Mouse (Mus musculus) stomach, embryonic 15.5 days (tissue): ENCODE data around the gene Ffar4. TPM values are rescaled to one million over a fixed set of nuclear protein-coding genes. Genes with fewer than 3 reads are reported as not detected.

Experiments used
- ATAC-seq: fragments of 200-750 bp; cut with Nextera tagmentation; 2 replicates; pipeline ENCODE4 v1.8.0; 2017; ENCODE audit warnings: low read depth, moderate number of reproducible peaks, moderate TSS enrichment; ENCODE audit not compliant: insufficient read depth, low FRiP score
- H3K27ac ChIP-seq: fragments of 300-500 bp; sonication (generic); 2 replicates; pipeline ENCODE4 v1.5.1; 2015; ENCODE audit warnings: mild to moderate bottlenecking, inconsistent platforms
- H3K27me3 ChIP-seq: fragments of 300-500 bp; sonication (generic); replicated peaks from 2 replicates; pipeline ENCODE4 v1.6.1; 2015; ENCODE audit warnings: inconsistent platforms
- H3K36me3 ChIP-seq: fragments of 300-500 bp; sonication (generic); 2 replicates; pipeline ENCODE4 v1.6.1; 2015; ENCODE audit warnings: inconsistent platforms
- H3K4me1 ChIP-seq: fragments of 300-500 bp; sonication (generic); 2 replicates; pipeline ENCODE4 v1.6.1; 2015; ENCODE audit warnings: inconsistent platforms
- H3K4me2 ChIP-seq: fragments of 300-500 bp; sonication (generic); 2 replicates; pipeline ENCODE4 v1.6.1; 2015; ENCODE audit warnings: mild to moderate bottlenecking, inconsistent platforms
- H3K4me3 ChIP-seq: fragments of 300-500 bp; sonication (generic); replicated peaks from 2 replicates; pipeline ENCODE4 v1.5.1; 2015; ENCODE audit warnings: inconsistent platforms
- H3K9ac ChIP-seq: fragments of 300-500 bp; sonication (generic); 2 replicates; pipeline ENCODE4 v1.6.1; 2015; ENCODE audit warnings: inconsistent platforms
- H3K9me3 ChIP-seq: fragments of 300-500 bp; sonication (generic); 2 replicates; pipeline ENCODE4 v1.6.1; 2016; ENCODE audit warnings: inconsistent platforms
- WGBS: fragments of 180-500 bp; shearing (Covaris S2); methylation state at CpG from one replicate; pipeline ENCODE4 v1.1.7; 2015; 5-methylcytosine and 5-hydroxymethylcytosine counted together
- polyA plus RNA-seq: library from polyadenylated mRNA; unstranded; fragments of >200 nt; fragmentation: Nextera tagmentation; extraction: Ambion mirVana; gene quantifications from 2 replicates; pipeline ENCODE4 v1.2.1, GENCODE M21; 2015

Gene Ffar4
- 5.3 and 7.0 TPM in 2 replicates for polyA plus RNA-seq

- Histone ChIP-seq H3K4me1 (peaks cover 5% of the 10 kb centered on the region), H3K9me3 (no peaks in the 10 kb centered on the region), H3K27me3 (peaks cover 35% of the 10 kb centered on the region), H3K4me2 (peak within 1 kb of the TSS; percentile 65), H3K36me3 (no peaks in the 10 kb centered on the region), H3K4me3 (peak within 1 kb of the TSS; percentile 37), H3K27ac (no peak within 1 kb of the TSS), H3K9ac (no peak within 1 kb of the TSS)
- peak; percentile 48 for ATAC-seq
- under 1% methylated on average over 77 of the region's 77 CpGs for WGBS
These were observed at the start of gene Ffar4 for GRCm38 (mm10) chr19:38096858-38097758. Gene Ffar4, plus strand, starts transcription at chr19:38097071.

GRCm38 (mm10) chr19:38049686-38050085 lies 47.2 kb upstream of the Ffar4 start:
- no peaks in the 10 kb centered on the region for H3K9me3 ChIP-seq
- H3K27ac ChIP-seq = no peak overlapping the region
- peaks cover 5% of the 10 kb centered on the region; the same call in 1 of the 2 replicates for H3K4me1 ChIP-seq
- no peak overlapping the region for H3K4me3 ChIP-seq
- 92% methylated on average over 1 of the region's 1 CpGs for WGBS
- no peaks in the 10 kb centered on the region for H3K36me3 ChIP-seq
- H3K27me3 ChIP-seq = no peaks in the 10 kb centered on the region; the same call in 1 of the 2 replicates
- no peak overlapping the region for H3K9ac ChIP-seq
- ATAC-seq = no peak
- H3K4me2 ChIP-seq = no peak overlapping the region

- H3K36me3 ChIP-seq = no peaks in the 10 kb centered on the region
- peaks cover 10% of the 10 kb centered on the region; the same call in 1 of the 2 replicates for H3K4me1 ChIP-seq
- H3K4me3 ChIP-seq = peak overlapping the region; percentile 82
- no peak for ATAC-seq
- peak overlapping the region; percentile 55 for H3K27ac ChIP-seq
- 25% methylated on average over 8 of the region's 8 CpGs for WGBS
- no peaks in the 10 kb centered on the region for H3K9me3 ChIP-seq
- peak overlapping the region; percentile 73 for H3K4me2 ChIP-seq
- no peaks in the 10 kb centered on the region for H3K27me3 ChIP-seq
- H3K9ac ChIP-seq = no peak overlapping the region
These were observed 43.4 kb upstream of the Ffar4 start for GRCm38 (mm10) chr19:38053227-38054041.

GRCm38 (mm10) chr19:38054149-38054719 lies 42.6 kb upstream of the Ffar4 start:
- no peak overlapping the region for H3K9ac ChIP-seq
- peak; percentile 86 for ATAC-seq
- H3K4me1 ChIP-seq = peaks cover 10% of the 10 kb centered on the region; the same call in 1 of the 2 replicates
- no peaks in the 10 kb centered on the region for H3K36me3 ChIP-seq
- H3K4me2 ChIP-seq = peak overlapping the region; percentile 73
- peak overlapping the region; percentile 55 for H3K27ac ChIP-seq
- peak overlapping the region; percentile 82 for H3K4me3 ChIP-seq
- under 1% methylated on average over 23 of the region's 23 CpGs for WGBS
- no peaks in the 10 kb centered on the region for H3K9me3 ChIP-seq
- H3K27me3 ChIP-seq = no peaks in the 10 kb centered on the region

- Histone ChIP-seq H3K4me1 (peaks cover 10% of the 10 kb centered on the region; the same call in 1 of the 2 replicates), H3K36me3 (no peaks in the 10 kb centered on the region), H3K4me3 (peak within 1 kb of the TSS; percentile 82), H3K27me3 (no peaks in the 10 kb centered on the region), H3K9ac (peak within 1 kb of the TSS; percentile 51; the same call in 1 of the 2 replicates), H3K9me3 (no peaks in the 10 kb centered on the region), H3K27ac (peak within 1 kb of the TSS; percentile 59), H3K4me2 (peak within 1 kb of the TSS; percentile 73)
- under 1% methylated on average over 36 of the region's 36 CpGs for WGBS
- peak; percentile 93 for ATAC-seq
These were observed 42.1 kb upstream of the Ffar4 start, which contains the start of gene Cep55 for GRCm38 (mm10) chr19:38054720-38055192. Gene Cep55, plus strand, starts transcription at chr19:38055011.

- peaks cover 10% of the 10 kb centered on the region; the same call in 1 of the 2 replicates for H3K4me1 ChIP-seq
- no peaks in the 10 kb centered on the region for H3K9me3 ChIP-seq
- no peaks in the 10 kb centered on the region for H3K27me3 ChIP-seq
- H3K36me3 ChIP-seq = peaks cover 5% of the 10 kb centered on the region; the same call in 1 of the 2 replicates
- H3K4me3 ChIP-seq = peak overlapping the region; percentile 82
- H3K4me2 ChIP-seq = peak overlapping the region; percentile 69
- no peak overlapping the region for H3K9ac ChIP-seq
- H3K27ac ChIP-seq = no peak overlapping the region
- 10% methylated on average over 6 of the region's 6 CpGs for WGBS
- ATAC-seq = no peak
These were observed 41.1 kb upstream of the Ffar4 start for GRCm38 (mm10) chr19:38055798-38056197.

- peaks cover 10% of the 10 kb centered on the region; the same call in 1 of the 2 replicates for H3K4me1 ChIP-seq
- no peaks in the 10 kb centered on the region for H3K27me3 ChIP-seq
- H3K4me2 ChIP-seq = peak overlapping the region; percentile 69
- no peak overlapping the region for H3K27ac ChIP-seq
- ATAC-seq = no peak
- peak overlapping the region; percentile 82 for H3K4me3 ChIP-seq
- no peak overlapping the region for H3K9ac ChIP-seq
- H3K9me3 ChIP-seq = no peaks in the 10 kb centered on the region
- peaks cover 10% of the 10 kb centered on the region for H3K36me3 ChIP-seq
- WGBS = 45% methylated on average over 3 of the region's 3 CpGs
These were observed 40.6 kb upstream of the Ffar4 start for GRCm38 (mm10) chr19:38056276-38056675.

GRCm38 (mm10) chr19:38056931-38057330 lies 39.9 kb upstream of the Ffar4 start:
- H3K4me3 ChIP-seq = no peak overlapping the region
- no peaks in the 10 kb centered on the region for H3K27me3 ChIP-seq
- no peak overlapping the region for H3K4me2 ChIP-seq
- peaks cover 10% of the 10 kb centered on the region; the same call in 1 of the 2 replicates for H3K4me1 ChIP-seq
- WGBS = 87% methylated on average over 8 of the region's 8 CpGs
- no peaks in the 10 kb centered on the region for H3K9me3 ChIP-seq
- H3K9ac ChIP-seq = no peak overlapping the region
- H3K27ac ChIP-seq = no peak overlapping the region
- peaks cover 10% of the 10 kb centered on the region for H3K36me3 ChIP-seq
- ATAC-seq = no peak

GRCm38 (mm10) chr19:38063201-38063600 lies 33.7 kb upstream of the Ffar4 start:
- 79% methylated on average over 3 of the region's 3 CpGs for WGBS
- peaks cover 15% of the 10 kb centered on the region for H3K36me3 ChIP-seq

GRCm38 (mm10) chr19:38064051-38064450 lies 32.8 kb upstream of the Ffar4 start:
- no peak for ATAC-seq
- WGBS = 93% methylated on average over 1 of the region's 1 CpGs
- H3K9ac ChIP-seq = no peak overlapping the region
- no peak overlapping the region for H3K27ac ChIP-seq
- no peaks in the 10 kb centered on the region for H3K4me1 ChIP-seq
- no peak overlapping the region for H3K4me2 ChIP-seq
- no peaks in the 10 kb centered on the region for H3K9me3 ChIP-seq
- no peaks in the 10 kb centered on the region for H3K27me3 ChIP-seq
- H3K4me3 ChIP-seq = no peak overlapping the region
- H3K36me3 ChIP-seq = peaks cover 17% of the 10 kb centered on the region

More at GRCm38 (mm10) chr19:38063201-38063600, 33.7 kb upstream of the Ffar4 start:
- no peak overlapping the region for H3K4me2 ChIP-seq
- no peak overlapping the region for H3K4me3 ChIP-seq
- H3K9ac ChIP-seq = no peak overlapping the region
- no peaks in the 10 kb centered on the region for H3K9me3 ChIP-seq
- no peaks in the 10 kb centered on the region for H3K27me3 ChIP-seq
- ATAC-seq = no peak
- no peaks in the 10 kb centered on the region for H3K4me1 ChIP-seq
- no peak overlapping the region for H3K27ac ChIP-seq

GRCm38 (mm10) chr19:38073226-38073625 lies 23.6 kb upstream of the Ffar4 start:
- Histone ChIP-seq H3K27ac (no peak overlapping the region), H3K4me2 (no peak overlapping the region), H3K4me1 (no peaks in the 10 kb centered on the region), H3K36me3 (peaks cover 29% of the 10 kb centered on the region), H3K9me3 (no peaks in the 10 kb centered on the region), H3K4me3 (no peak overlapping the region), H3K9ac (no peak overlapping the region), H3K27me3 (no peaks in the 10 kb centered on the region)
- no peak for ATAC-seq
- 93% methylated on average over 5 of the region's 5 CpGs for WGBS
